Mouse (Mus musculus): ENCODE data around the gene Runx1.

GRCm38 (mm10) chr16:92695981-92696380 is 130.0 kb downstream of the Runx1 start:
- TF ChIP-seq ZNF384 (IDR thresholded peaks at IDR 0.05; ENCODE audit: low read depth, low read length) (no peak), ZC3H11A (IDR thresholded peaks at IDR 0.05; ENCODE audit: borderline replicate concordance, low read depth, low read length) (no peak), MAFK (IDR thresholded peaks at IDR 0.05; ENCODE audit: insufficient read depth, low read depth, low read length) (no peak)

Measured in ES-E14 (cell line).